Mouse (Mus musculus) G1E (cell line): ENCODE measurements around the gene Znrf4.

Experiments used
- CTCF ChIP-seq: IDR thresholded peaks from 2 replicates; pipeline ENCODE4 v1.5.1; 2012; ENCODE audit warnings: low read depth, low read length, inconsistent platforms, mixed read lengths
- POLR2AphosphoS5 ChIP-seq: IDR thresholded peaks from 2 replicates; pipeline ENCODE4 v1.6.1; 2012; ENCODE audit warnings: low read depth, low read length, inconsistent platforms; ENCODE audit not compliant: insufficient replicate concordance

DNA sequence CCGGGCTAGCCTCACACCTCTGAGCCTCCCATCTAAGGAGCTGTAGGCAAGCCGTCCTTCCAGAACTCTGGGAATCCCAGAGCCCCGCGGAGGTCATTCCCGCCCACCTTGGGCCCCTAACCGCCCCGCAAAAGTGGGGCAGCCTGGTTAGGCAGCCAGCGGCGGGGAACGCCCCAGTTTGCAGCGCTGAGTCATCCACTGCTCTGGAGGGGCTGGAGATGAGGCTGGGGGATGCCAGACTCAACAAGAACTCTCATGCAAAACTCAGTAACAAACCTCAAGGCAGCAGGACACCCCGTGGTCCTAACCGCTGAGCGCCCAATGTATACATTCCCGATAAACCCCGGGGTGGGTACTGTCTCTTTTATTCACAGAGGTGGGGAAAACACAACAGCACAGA is 40.1 kb downstream of the Znrf4 start:
- TF ChIP-seq CTCF (no peak), POLR2AphosphoS5 (no peak)
